Mouse (Mus musculus): ENCODE results near the gene Higd1c. TPM values are rescaled to one million over a fixed set of nuclear protein-coding genes. Genes with fewer than 3 reads are reported as not detected.
A peak's percentile ranks its signal among the peaks of the same experiment; 100 is the strongest.
"Not testable (repeated sequence)": the region's sequence is repeated elsewhere in the genome, so short reads cannot be mapped to it uniquely, and the experiment has no call there.

The Higd1c gene
- total RNA-seq, 2 experiments from 2014 or later, result not detected

- intact Hi-C loops (cut with DNase I), result no loop called here
- DNase-seq (ENCODE audit: extremely low spot score in 1 of 2, low spot score in 2 of 2), result no peak
- no peak for TF ChIP-seq CTCF (IDR thresholded peaks at IDR 0.05)
Measured at GRCm38 (mm10) chr15:100334629-100335028, 29.7 kb upstream of the Higd1c start, which contains the start of gene Mettl7a3. TSS of gene Mettl7a3 (plus strand) at chr15:100334929.

GRCm38 (mm10) chr15:100337328-100337727 is 27.0 kb upstream of the Higd1c start:
- H3K27ac ChIP-seq; intact Hi-C loops (cut with DNase I); DNase-seq (ENCODE audit: extremely low spot score in 1 of 2, low spot score in 2 of 2); H3K4me3 ChIP-seq: not testable (repeated sequence)

More at GRCm38 (mm10) chr15:100334629-100335028, 29.7 kb upstream of the Higd1c start, which contains the start of gene Mettl7a3:
- Histone ChIP-seq H3K4me3 (no peak within 1 kb of the TSS), H3K27ac (no peak within 1 kb of the TSS)

- TF ChIP-seq CTCF (IDR thresholded peaks at IDR 0.05), result peak; percentile 49
- intact Hi-C loops (cut with DNase I), result not testable (repeated sequence)
- peak in 1 of 2 experiments; percentile 27 for DNase-seq (ENCODE audit: extremely low spot score in 1 of 2, low spot score in 2 of 2)
Measured at GRCm38 (mm10) chr15:100337847-100338246, 26.5 kb upstream of the Higd1c start.

GRCm38 (mm10) chr15:100341314-100341980 is 22.9 kb upstream of the Higd1c start:
- H3K27ac ChIP-seq; H3K4me3 ChIP-seq; DNase-seq (ENCODE audit: extremely low spot score in 1 of 2, low spot score in 2 of 2); intact Hi-C loops (cut with DNase I): not testable (repeated sequence)

More at GRCm38 (mm10) chr15:100337847-100338246, 26.5 kb upstream of the Higd1c start:
- not testable (repeated sequence) for H3K27ac ChIP-seq, H3K4me3 ChIP-seq

GRCm38 (mm10) chr15:100345484-100345883 is 18.9 kb upstream of the Higd1c start:
- Histone ChIP-seq H3K27ac (no peak overlapping the region), H3K4me3 (no peak overlapping the region)
- intact Hi-C loops (cut with DNase I), result no loop called here
- no peak for TF ChIP-seq CTCF (IDR thresholded peaks at IDR 0.05)
- DNase-seq (ENCODE audit: extremely low spot score in 1 of 2, low spot score in 2 of 2), result no peak

- TF ChIP-seq CTCF (IDR thresholded peaks at IDR 0.05), result no peak
- no peak overlapping the region for H3K27ac ChIP-seq
- intact Hi-C loops (cut with DNase I), result no loop called here
- no peak overlapping the region for H3K4me3 ChIP-seq
- no peak for DNase-seq (ENCODE audit: extremely low spot score in 1 of 2, low spot score in 2 of 2)
Measured at GRCm38 (mm10) chr15:100346761-100347160, 17.6 kb upstream of the Higd1c start.

- no peak for DNase-seq (ENCODE audit: extremely low spot score in 1 of 2, low spot score in 2 of 2)
- Histone ChIP-seq H3K27ac (no peak overlapping the region), H3K4me3 (no peak overlapping the region)
- no peak for TF ChIP-seq CTCF (IDR thresholded peaks at IDR 0.05)
- intact Hi-C loops (cut with DNase I), result no loop called here
Measured at GRCm38 (mm10) chr15:100349496-100349895, 14.8 kb upstream of the Higd1c start.

GRCm38 (mm10) chr15:100351501-100352060 is 12.8 kb upstream of the Higd1c start:
- no peak for TF ChIP-seq CTCF (IDR thresholded peaks at IDR 0.05)
- H3K27ac ChIP-seq, result no peak overlapping the region
- DNase-seq (ENCODE audit: extremely low spot score in 1 of 2, low spot score in 2 of 2), result no peak
- intact Hi-C loops (cut with DNase I), result no loop called here
- H3K4me3 ChIP-seq, result no peak overlapping the region

GRCm38 (mm10) chr15:100352711-100353250 is 11.6 kb upstream of the Higd1c start, which contains the start of the genes Methig1 and Mettl7a2:
TSS of gene Methig1 (plus strand) at chr15:100353149.
TSS of gene Mettl7a2 (plus strand) at chr15:100353200.
- Histone ChIP-seq H3K27ac (no peak within 1 kb of the TSS), H3K4me3 (no peak within 1 kb of the TSS)
- no peak for DNase-seq (ENCODE audit: extremely low spot score in 1 of 2, low spot score in 2 of 2)
- TF ChIP-seq CTCF (IDR thresholded peaks at IDR 0.05), result no peak
- intact Hi-C loops (cut with DNase I), result no loop called here

- H3K4me3 ChIP-seq; intact Hi-C loops (cut with DNase I); H3K27ac ChIP-seq; DNase-seq (ENCODE audit: extremely low spot score in 1 of 2, low spot score in 2 of 2): not testable (repeated sequence)
Measured at GRCm38 (mm10) chr15:100353399-100353798, 10.9 kb upstream of the Higd1c start.

- intact Hi-C loops (cut with DNase I), result no loop called here
- no peak for DNase-seq (ENCODE audit: extremely low spot score in 1 of 2, low spot score in 2 of 2)
- TF ChIP-seq CTCF (IDR thresholded peaks at IDR 0.05), result no peak
- Histone ChIP-seq H3K4me3 (no peak overlapping the region), H3K27ac (no peak overlapping the region)
Measured at GRCm38 (mm10) chr15:100355876-100356275, 8.5 kb upstream of the Higd1c start.

GRCm38 (mm10) chr15:100365967-100366366 is 1.6 kb downstream of the Higd1c start:
- DNase-seq (ENCODE audit: extremely low spot score in 1 of 2, low spot score in 2 of 2); H3K4me3 ChIP-seq; intact Hi-C loops (cut with DNase I); H3K27ac ChIP-seq: not testable (repeated sequence)
